Mouse (Mus musculus): Measurements from ENCODE around the gene Fcgr3. TPM values are rescaled to one million over a fixed set of nuclear protein-coding genes. Genes with fewer than 3 reads are reported as not detected.
A peak's percentile ranks its signal among the peaks of the same experiment; 100 is the strongest.
"Not testable (repeated sequence)": the region's sequence is repeated elsewhere in the genome, so short reads cannot be mapped to it uniquely, and the experiment has no call there.

Fcgr3 gene
- polyA plus RNA-seq, 2 experiments = 14.6 to 24.6 TPM

DNA sequence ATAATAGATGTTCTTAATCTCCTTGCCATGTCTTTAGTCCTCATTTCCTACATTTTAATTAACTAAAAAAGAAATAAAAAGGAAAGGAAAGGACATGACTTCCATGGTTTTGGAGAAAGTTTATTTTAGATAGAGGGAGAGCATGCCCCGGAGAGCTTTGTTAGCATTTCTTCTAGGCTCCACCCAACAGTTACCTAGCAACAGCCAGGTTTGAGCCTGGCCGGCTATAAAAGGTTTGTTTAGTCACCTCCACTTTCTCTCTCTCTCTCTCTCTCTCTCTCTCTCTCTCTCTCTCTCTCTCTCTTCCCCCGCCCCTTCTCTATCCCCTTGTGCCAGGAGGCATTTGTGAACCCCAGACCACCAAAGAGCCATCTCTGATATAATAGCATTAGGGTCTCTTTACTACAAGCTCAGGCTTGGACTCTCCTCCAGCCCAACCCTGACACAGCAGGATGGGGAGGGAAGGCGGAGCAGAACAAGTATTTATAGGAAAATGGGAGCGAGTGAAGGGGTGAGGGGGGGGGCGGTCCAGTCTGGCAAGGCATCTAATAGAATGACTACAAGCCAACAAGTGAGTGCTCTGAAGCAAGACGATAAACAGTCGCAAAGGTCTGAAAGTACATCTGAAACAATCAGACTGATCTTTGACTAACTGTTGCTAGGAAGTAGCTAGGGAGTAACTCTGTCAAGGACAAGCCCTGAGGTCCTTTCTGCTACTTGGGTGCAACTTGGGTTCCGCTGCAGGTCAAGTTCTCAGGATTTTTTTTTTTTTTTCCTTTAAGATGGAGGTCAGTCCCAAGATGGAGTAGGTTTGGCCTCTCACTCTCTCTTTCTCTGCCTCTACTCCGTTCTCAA lies 31.6 kb upstream of the Fcgr3 start:
- Histone ChIP-seq H3K27ac (no peak overlapping the region), H3K36me3 (replicated peaks; ENCODE audit: control insufficient read depth, insufficient read depth, low read depth) (no peaks in the 10 kb centered on the region), H3K4me1 (replicated peaks; ENCODE audit: control insufficient read depth in 2 of 2, insufficient read depth in 2 of 2, low read length in 1 of 2) (peaks cover 14 to 26% of the 10 kb centered on the region in 2 experiments), H3K27me3 (ENCODE audit: control insufficient read depth, insufficient read depth, low read length) (no peaks in the 10 kb centered on the region), H3K9ac (replicated peaks) (no peak overlapping the region), H3K4me2 (ENCODE audit: low read depth) (no peak overlapping the region), H3K9me3 (ENCODE audit: control insufficient read depth, low read length) (no peaks in the 10 kb centered on the region), H3K4me3 (ENCODE audit: insufficient read depth in 1 of 2, low read depth in 2 of 2, low read length in 2 of 2) (no peak overlapping the region)
- 33% methylated on average over 10 of the region's 10 CpGs for WGBS (ENCODE audit: insufficient replicate concordance)
- ATAC-seq (ENCODE audit: insufficient read depth) = no peak
- TF ChIP-seq EP300 (IDR thresholded peaks at IDR 0.05; ENCODE audit: low read depth) (no peak), CTCF (IDR thresholded peaks at IDR 0.05; ENCODE audit: low read depth) (no peak)
- no peak for DNase-seq (ENCODE audit: low read depth in 3 of 3, low spot score in 3 of 3)

DNA sequence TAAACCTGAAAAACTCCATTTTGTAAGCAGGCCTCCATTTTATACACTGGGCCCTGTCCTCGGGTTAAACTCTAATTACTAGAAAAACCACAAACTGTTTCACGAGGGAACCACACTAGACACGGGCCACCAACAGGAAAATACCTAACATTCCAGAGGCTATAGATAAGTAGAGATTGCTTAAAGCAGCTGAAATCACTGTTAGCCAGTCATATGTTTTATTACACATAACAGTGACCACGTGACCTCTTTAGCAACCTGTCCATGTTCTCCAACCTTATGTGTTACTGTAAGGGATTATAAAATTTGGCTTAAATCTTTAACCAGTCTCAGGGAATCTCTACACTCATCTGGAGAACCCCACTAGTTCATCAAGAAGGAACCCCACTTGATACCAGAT lies 29.7 kb upstream of the Fcgr3 start:
- no peak for ATAC-seq (ENCODE audit: insufficient read depth)
- no peak overlapping the region for H3K27ac ChIP-seq
- 21% methylated on average over 4 of the region's 4 CpGs for whole genome bisulfite sequencing (ENCODE audit: insufficient replicate concordance)

DNA sequence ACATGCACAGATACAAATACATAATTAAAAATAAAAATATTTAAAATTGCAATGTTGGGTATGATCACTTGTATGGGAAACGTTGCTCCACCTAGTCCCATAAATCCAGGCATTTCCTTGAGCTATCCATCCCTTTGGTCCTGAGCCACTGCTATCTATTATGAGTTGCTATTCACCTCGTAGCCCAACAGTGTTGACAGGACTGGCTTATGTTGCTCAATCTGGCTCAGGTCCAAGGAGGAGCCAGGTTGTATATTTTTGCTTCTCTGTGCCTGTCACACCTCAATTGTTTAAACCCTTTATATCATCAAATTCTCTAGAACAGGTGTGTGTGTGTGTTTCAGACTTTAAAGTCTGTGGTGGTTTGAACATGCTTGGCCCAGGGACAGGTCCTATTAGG lies 26.0 kb upstream of the Fcgr3 start:
- TF ChIP-seq EP300 (IDR thresholded peaks at IDR 0.05; ENCODE audit: low read depth) = no peak
- TF ChIP-seq CTCF (IDR thresholded peaks at IDR 0.05; ENCODE audit: low read depth) = no peak
- Histone ChIP-seq H3K27ac (no peak overlapping the region), H3K4me1 (replicated peaks; ENCODE audit: control insufficient read depth in 2 of 2, insufficient read depth in 2 of 2, low read length in 1 of 2) (peaks cover 5 to 12% of the 10 kb centered on the region in 2 experiments), H3K36me3 (replicated peaks; ENCODE audit: control insufficient read depth, insufficient read depth, low read depth) (no peaks in the 10 kb centered on the region), H3K4me3 (ENCODE audit: insufficient read depth in 1 of 2, low read depth in 2 of 2, low read length in 2 of 2) (no peak overlapping the region), H3K27me3 (ENCODE audit: control insufficient read depth, insufficient read depth, low read length) (peaks cover 11% of the 10 kb centered on the region), H3K9ac (replicated peaks) (no peak overlapping the region), H3K4me2 (ENCODE audit: low read depth) (no peak overlapping the region), H3K9me3 (ENCODE audit: control insufficient read depth, low read length) (no peaks in the 10 kb centered on the region)
- DNase-seq (ENCODE audit: low read depth in 3 of 3, low spot score in 3 of 3) = no peak
- WGBS (ENCODE audit: insufficient replicate concordance) = 43% methylated on average over 2 of the region's 2 CpGs
- ATAC-seq (ENCODE audit: insufficient read depth) = no peak

More for the DNA sequence above, 29.7 kb upstream of the Fcgr3 start:
- no peak for DNase-seq (ENCODE audit: low read depth in 3 of 3, low spot score in 3 of 3)
- Histone ChIP-seq H3K9ac (replicated peaks) (no peak overlapping the region), H3K4me1 (replicated peaks; ENCODE audit: control insufficient read depth in 2 of 2, insufficient read depth in 2 of 2, low read length in 1 of 2) (peaks cover 14 to 21% of the 10 kb centered on the region in 2 experiments), H3K27me3 (ENCODE audit: control insufficient read depth, insufficient read depth, low read length) (no peaks in the 10 kb centered on the region), H3K36me3 (replicated peaks; ENCODE audit: control insufficient read depth, insufficient read depth, low read depth) (no peaks in the 10 kb centered on the region), H3K4me2 (ENCODE audit: low read depth) (no peak overlapping the region), H3K9me3 (ENCODE audit: control insufficient read depth, low read length) (no peaks in the 10 kb centered on the region), H3K4me3 (ENCODE audit: insufficient read depth in 1 of 2, low read depth in 2 of 2, low read length in 2 of 2) (no peak overlapping the region)
- TF ChIP-seq EP300 (IDR thresholded peaks at IDR 0.05; ENCODE audit: low read depth) (no peak), CTCF (IDR thresholded peaks at IDR 0.05; ENCODE audit: low read depth) (no peak)

DNA sequence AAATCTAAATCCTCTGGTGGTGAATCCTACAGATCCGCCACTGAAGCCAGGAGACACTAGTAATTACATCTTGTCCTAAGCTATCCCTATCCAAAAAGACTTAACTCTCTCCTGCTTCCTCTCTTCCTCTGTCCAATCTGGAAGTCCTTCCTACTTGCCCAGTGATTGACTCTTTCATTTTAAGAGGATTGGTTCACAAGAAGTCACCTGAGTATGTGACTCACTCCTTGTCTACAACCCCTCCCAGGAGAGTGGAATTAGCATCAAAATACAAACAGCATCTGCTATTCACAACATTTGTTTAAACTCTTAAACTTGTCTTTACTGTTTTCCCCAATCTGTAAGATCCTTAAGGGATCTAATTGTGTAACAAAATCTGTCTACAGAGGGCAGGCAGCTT lies 25.2 kb upstream of the Fcgr3 start:
- DNase-seq (ENCODE audit: low read depth in 3 of 3, low spot score in 3 of 3) (no peak), ATAC-seq (ENCODE audit: insufficient read depth) (no peak)
- no peak overlapping the region for H3K4me2 ChIP-seq (ENCODE audit: low read depth)
- H3K9ac ChIP-seq (replicated peaks) = no peak overlapping the region
- no peak for TF ChIP-seq CTCF (IDR thresholded peaks at IDR 0.05; ENCODE audit: low read depth)
- no peak for TF ChIP-seq EP300 (IDR thresholded peaks at IDR 0.05; ENCODE audit: low read depth)
- H3K27me3 ChIP-seq (ENCODE audit: control insufficient read depth, insufficient read depth, low read length) = peaks cover 15% of the 10 kb centered on the region
- no peaks in the 10 kb centered on the region for H3K9me3 ChIP-seq (ENCODE audit: control insufficient read depth, low read length)
- H3K27ac ChIP-seq = no peak overlapping the region
- H3K4me1 ChIP-seq (replicated peaks; ENCODE audit: control insufficient read depth in 2 of 2, insufficient read depth in 2 of 2, low read length in 1 of 2) = peaks cover 5 to 10% of the 10 kb centered on the region in 2 experiments
- 89% methylated on average over 1 of the region's 1 CpGs for WGBS (ENCODE audit: insufficient replicate concordance)
- no peaks in the 10 kb centered on the region for H3K36me3 ChIP-seq (replicated peaks; ENCODE audit: control insufficient read depth, insufficient read depth, low read depth)
- no peak overlapping the region for H3K4me3 ChIP-seq (ENCODE audit: insufficient read depth in 1 of 2, low read depth in 2 of 2, low read length in 2 of 2)

DNA sequence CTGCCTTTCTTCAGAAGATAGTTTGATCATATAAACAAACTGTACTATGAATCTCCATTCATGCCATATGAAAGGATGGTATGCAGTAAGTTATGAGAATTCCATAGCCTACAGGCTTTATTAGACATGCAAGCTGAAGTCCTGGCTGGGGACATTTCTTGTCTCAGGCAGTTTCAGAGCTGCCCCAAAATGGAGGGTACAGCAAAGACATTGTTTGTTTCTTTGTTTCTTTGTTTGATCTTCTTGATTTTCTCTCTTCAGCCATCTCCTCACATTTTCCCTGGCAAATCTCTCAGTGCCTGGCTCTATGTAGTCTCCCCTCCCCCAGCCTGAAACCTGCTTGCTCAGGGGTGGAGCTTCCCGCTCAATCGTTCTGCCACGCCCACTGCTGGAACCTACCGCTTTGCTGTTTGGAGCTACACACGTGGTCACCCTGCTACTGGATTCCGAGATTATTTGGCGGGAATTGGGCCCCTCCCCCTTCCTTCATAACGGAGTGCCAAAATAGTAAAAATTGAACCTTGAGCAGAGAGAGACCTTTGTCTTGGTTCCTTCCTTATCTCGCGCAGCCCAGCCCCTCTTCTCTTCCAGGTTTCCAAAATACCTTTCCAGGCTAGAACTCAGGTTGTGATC lies 23.6 kb upstream of the Fcgr3 start:
- not testable (repeated sequence) for H3K4me3 ChIP-seq (ENCODE audit: insufficient read depth in 1 of 2, low read depth in 2 of 2, low read length in 2 of 2); H3K9me3 ChIP-seq (ENCODE audit: control insufficient read depth, low read length); ATAC-seq (ENCODE audit: insufficient read depth); H3K27ac ChIP-seq; DNase-seq (ENCODE audit: low read depth in 3 of 3, low spot score in 3 of 3); H3K36me3 ChIP-seq (replicated peaks; ENCODE audit: control insufficient read depth, insufficient read depth, low read depth)
- H3K4me1 ChIP-seq (replicated peaks; ENCODE audit: control insufficient read depth in 2 of 2, insufficient read depth in 2 of 2, low read length in 1 of 2) = peaks cover 5 to 10% of the 10 kb centered on the region in 2 experiments
- peaks cover 15% of the 10 kb centered on the region for H3K27me3 ChIP-seq (ENCODE audit: control insufficient read depth, insufficient read depth, low read length)
- peak overlapping the region; percentile 43 for H3K4me2 ChIP-seq (ENCODE audit: low read depth)
- 0 out of 2 replicates have a peak overlapping the region, but pooled peaks have one; percentile 34 for H3K9ac ChIP-seq (replicated peaks)
- 3% methylated on average over 10 of the region's 10 CpGs for WGBS (ENCODE audit: insufficient replicate concordance)
